Mouse (Mus musculus) small intestine, adult 2 months (tissue): ENCODE data around the gene Dst. TPM values are rescaled to one million over a fixed set of nuclear protein-coding genes. Genes with fewer than 3 reads are reported as not detected.

Source experiments
- H3K27ac ChIP-seq: fragments of 200-500 bp; 2 replicates; pipeline ENCODE4 v1.5.1; 2012; ENCODE audit warnings: low read depth, low read length, control low read depth, inconsistent platforms; ENCODE audit not compliant: insufficient read depth
- H3K27me3 ChIP-seq: fragments of 200-500 bp; 2 replicates; pipeline ENCODE4 v1.6.1; 2012; ENCODE audit warnings: mild to moderate bottlenecking, moderate library complexity, low read length, inconsistent platforms; ENCODE audit not compliant: control insufficient read depth, insufficient read depth
- H3K36me3 ChIP-seq: fragments of 200-500 bp; 2 replicates; pipeline ENCODE4 v1.6.1; 2012; ENCODE audit warnings: mild to moderate bottlenecking, low read length, control low read depth, inconsistent platforms; ENCODE audit not compliant: control insufficient read depth, insufficient read depth
- H3K4me1 ChIP-seq: fragments of 200-500 bp; 2 replicates; pipeline ENCODE4 v1.6.1; 2012; ENCODE audit warnings: low read length, inconsistent platforms, mixed read lengths; ENCODE audit not compliant: control insufficient read depth, insufficient read depth, insufficient read length
- H3K4me3 ChIP-seq: fragments of 200-500 bp; 2 replicates; pipeline ENCODE4 v1.5.1; 2012; ENCODE audit warnings: low read depth, mild to moderate bottlenecking, control low read depth, inconsistent platforms, low read length, moderate library complexity
- CTCF ChIP-seq: fragments of 200-500 bp; IDR thresholded peaks from 2 replicates; pipeline ENCODE4 v1.5.1; 2012; ENCODE audit warnings: low read depth, mild to moderate bottlenecking, control low read depth, inconsistent platforms, low read length, moderate library complexity, mixed read lengths; ENCODE audit not compliant: insufficient replicate concordance, insufficient read length; ENCODE audit errors: extremely low read depth
- POLR2A ChIP-seq: fragments of 200-500 bp; IDR thresholded peaks from 2 replicates; pipeline ENCODE4 v1.6.1; 2012; ENCODE audit warnings: low read depth, mild to moderate bottlenecking, control low read depth, inconsistent platforms, low read length, moderate library complexity
- WGBS: fragments of 180-500 bp; shearing (Covaris S2); methylation state at CpG from one replicate; pipeline ENCODE4 v1.1.7; 2018; 5-methylcytosine and 5-hydroxymethylcytosine counted together
- polyA plus RNA-seq: library from polyadenylated mRNA; depleted of rRNA; stranded (reverse); fragments of >200 nt; gene quantifications from 2 replicates; pipeline ENCODE4 v1.2.3, GENCODE M21; 2012

The Dst gene
- polyA plus RNA-seq, 1 experiment, result 31.9 TPM

GRCm38 (mm10) chr1:33927466-33927865 is 19.4 kb downstream of the Dst start:
- no peaks in the 10 kb centered on the region for H3K4me1 ChIP-seq
- no peaks in the 10 kb centered on the region for H3K36me3 ChIP-seq
- no peak overlapping the region for H3K4me3 ChIP-seq
- TF ChIP-seq CTCF (no peak), POLR2A (no peak)
- H3K27me3 ChIP-seq, result no peaks in the 10 kb centered on the region
- H3K27ac ChIP-seq, result no peak overlapping the region
- 81% methylated on average over 7 of the region's 7 CpGs for WGBS

GRCm38 (mm10) chr1:33931791-33932190 is 23.8 kb downstream of the Dst start:
- H3K4me1 ChIP-seq, result no peaks in the 10 kb centered on the region
- TF ChIP-seq POLR2A, result no peak
- TF ChIP-seq CTCF, result no peak
- no peaks in the 10 kb centered on the region for H3K36me3 ChIP-seq
- no peak overlapping the region for H3K27ac ChIP-seq
- H3K4me3 ChIP-seq, result no peak overlapping the region
- no peaks in the 10 kb centered on the region for H3K27me3 ChIP-seq
- 85% methylated on average over 8 of the region's 8 CpGs for WGBS

GRCm38 (mm10) chr1:33932196-33932595 is 24.2 kb downstream of the Dst start:
- TF ChIP-seq CTCF, result no peak
- TF ChIP-seq POLR2A, result no peak
- H3K36me3 ChIP-seq, result no peaks in the 10 kb centered on the region
- H3K27me3 ChIP-seq, result no peaks in the 10 kb centered on the region
- H3K27ac ChIP-seq, result no peak overlapping the region
- no peaks in the 10 kb centered on the region for H3K4me1 ChIP-seq
- WGBS, result 92% methylated on average over 3 of the region's 3 CpGs
- H3K4me3 ChIP-seq, result no peak overlapping the region

- H3K27me3 ChIP-seq, result no peaks in the 10 kb centered on the region
- no peaks in the 10 kb centered on the region for H3K36me3 ChIP-seq
- no peak for TF ChIP-seq POLR2A
- no peak for TF ChIP-seq CTCF
- no peaks in the 10 kb centered on the region for H3K4me1 ChIP-seq
- 82% methylated on average over 14 of the region's 14 CpGs for WGBS
- H3K27ac ChIP-seq, result no peak overlapping the region
- H3K4me3 ChIP-seq, result no peak overlapping the region
Measured at GRCm38 (mm10) chr1:33932845-33933499, 24.9 kb downstream of the Dst start.

- 77% methylated on average over 3 of the region's 3 CpGs for WGBS
- no peaks in the 10 kb centered on the region for H3K4me1 ChIP-seq
- TF ChIP-seq POLR2A, result no peak
- TF ChIP-seq CTCF, result no peak
- H3K4me3 ChIP-seq, result no peak overlapping the region
- no peak overlapping the region for H3K27ac ChIP-seq
- H3K27me3 ChIP-seq, result no peaks in the 10 kb centered on the region
- H3K36me3 ChIP-seq, result no peaks in the 10 kb centered on the region
Measured at GRCm38 (mm10) chr1:33935946-33936345, 27.9 kb downstream of the Dst start.

- WGBS, result 70% methylated on average over 5 of the region's 5 CpGs
- H3K27me3 ChIP-seq, result no peaks in the 10 kb centered on the region
- no peaks in the 10 kb centered on the region for H3K36me3 ChIP-seq
- H3K27ac ChIP-seq, result no peak overlapping the region
- no peak overlapping the region for H3K4me3 ChIP-seq
- no peak for TF ChIP-seq CTCF
- TF ChIP-seq POLR2A, result no peak
- H3K4me1 ChIP-seq, result no peaks in the 10 kb centered on the region
Measured at GRCm38 (mm10) chr1:33939828-33940227, 31.8 kb downstream of the Dst start.

- TF ChIP-seq CTCF, result no peak
- TF ChIP-seq POLR2A, result no peak
- WGBS, result 81% methylated on average over 11 of the region's 11 CpGs
- Histone ChIP-seq H3K27me3 (no peaks in the 10 kb centered on the region), H3K36me3 (no peaks in the 10 kb centered on the region), H3K4me3 (no peak overlapping the region), H3K4me1 (peaks cover 2% of the 10 kb centered on the region; the same call in 1 of the 2 replicates), H3K27ac (no peak overlapping the region)
Measured at GRCm38 (mm10) chr1:33940364-33940928, 32.4 kb downstream of the Dst start.

GRCm38 (mm10) chr1:33942638-33943037 is 34.6 kb downstream of the Dst start:
- H3K36me3 ChIP-seq, result no peaks in the 10 kb centered on the region
- H3K4me1 ChIP-seq, result peaks cover 2% of the 10 kb centered on the region; the same call in 1 of the 2 replicates
- TF ChIP-seq POLR2A, result no peak
- no peak for TF ChIP-seq CTCF
- H3K27ac ChIP-seq, result no peak overlapping the region
- no peaks in the 10 kb centered on the region for H3K27me3 ChIP-seq
- no peak overlapping the region for H3K4me3 ChIP-seq
- 80% methylated on average over 8 of the region's 8 CpGs for WGBS
